Mouse (Mus musculus) erythroblast, embryonic 14.5 days (primary cell): ENCODE measurements around the gene Mavs.

Experiments used
- GATA1 ChIP-seq: IDR thresholded peaks from 2 replicates; pipeline ENCODE4 v1.6.1; 2012; ENCODE audit warnings: low read length, inconsistent platforms, mixed read lengths
- TAL1 ChIP-seq: IDR thresholded peaks from 3 replicates; pipeline ENCODE4 v1.6.1; 2012; ENCODE audit warnings: low read length, inconsistent platforms, mixed read lengths

DNA sequence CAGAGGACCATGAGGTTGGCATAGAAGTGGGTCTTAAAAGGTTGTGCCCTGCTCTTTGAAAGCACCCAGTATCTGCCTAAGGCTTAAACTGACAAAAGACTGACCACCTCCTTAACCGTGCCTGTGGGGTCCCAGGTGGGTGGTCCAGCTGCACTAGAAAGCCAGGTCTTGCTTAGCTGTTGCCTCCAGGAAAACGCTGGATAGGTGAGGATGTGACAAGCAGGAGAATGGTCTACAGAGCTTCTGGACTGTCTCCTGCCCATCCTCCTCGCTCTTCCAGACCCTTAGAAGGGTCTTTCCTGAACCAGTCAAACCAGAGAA, 46.3 kb upstream of the Mavs start:
- no peak for TF ChIP-seq GATA1
- no peak for TF ChIP-seq TAL1
